Mouse (Mus musculus) heart, embryonic 13.5 days (tissue): ENCODE measurements at regions not wholly inside any gene's neighbourhood (a gene's known extent, or its start where the extent isn't known, plus 50 kb on each side); places are given as distances from the start of the nearest gene placed in this dataset.

ENCODE experiments used
- ATAC-seq: fragments of 200-750 bp; cut with Nextera tagmentation; 2 replicates; pipeline ENCODE4 v1.8.0; 2017; ENCODE audit warnings: moderate TSS enrichment; ENCODE audit not compliant: insufficient number of reproducible peaks, low FRiP score, low TSS enrichment; ENCODE audit errors: extremely low read depth
- H3K27ac ChIP-seq: fragments of 300-500 bp; sonication (generic); replicated peaks from 2 replicates; pipeline ENCODE4 v1.5.1; 2015; ENCODE audit warnings: moderate library complexity, mild to moderate bottlenecking, inconsistent platforms
- H3K27me3 ChIP-seq: fragments of 300-500 bp; sonication (generic); replicated peaks from 2 replicates; pipeline ENCODE4 v1.6.1; 2015; ENCODE audit warnings: mild to moderate bottlenecking, inconsistent platforms
- H3K36me3 ChIP-seq: fragments of 300-500 bp; sonication (generic); 2 replicates; pipeline ENCODE4 v1.6.1; 2015; ENCODE audit warnings: mild to moderate bottlenecking, inconsistent platforms
- H3K4me1 ChIP-seq: fragments of 300-500 bp; sonication (generic); 2 replicates; pipeline ENCODE4 v1.6.1; 2015; ENCODE audit warnings: inconsistent platforms
- H3K4me2 ChIP-seq: fragments of 300-500 bp; sonication (generic); 2 replicates; pipeline ENCODE4 v1.6.1; 2015; ENCODE audit warnings: inconsistent platforms, mild to moderate bottlenecking, moderate library complexity
- H3K4me3 ChIP-seq: fragments of 300-500 bp; sonication (generic); 2 replicates; pipeline ENCODE4 v1.5.1; 2015; ENCODE audit warnings: moderate library complexity, mild to moderate bottlenecking, inconsistent platforms
- H3K9ac ChIP-seq: fragments of 300-500 bp; sonication (generic); 2 replicates; pipeline ENCODE4 v1.6.1; 2015; ENCODE audit warnings: inconsistent platforms, mild to moderate bottlenecking, moderate library complexity
- H3K9me3 ChIP-seq: fragments of 300-500 bp; sonication (generic); 2 replicates; pipeline ENCODE4 v1.6.1; 2016; ENCODE audit warnings: inconsistent platforms
- WGBS: fragments of 180-500 bp; shearing (Covaris S2); methylation state at CpG from one replicate; pipeline ENCODE4 v1.1.7; 2015; ENCODE audit warnings: mixed read lengths; 5-methylcytosine and 5-hydroxymethylcytosine counted together

GRCm38 (mm10) chr16:92939618-92940017 is 113.7 kb upstream of the Runx1 start:
- Histone ChIP-seq H3K27me3 (peaks cover 54% of the 10 kb centered on the region), H3K4me1 (no peaks in the 10 kb centered on the region), H3K4me3 (no peak overlapping the region), H3K27ac (no peak overlapping the region), H3K9ac (no peak overlapping the region), H3K36me3 (no peaks in the 10 kb centered on the region), H3K4me2 (no peak overlapping the region), H3K9me3 (no peaks in the 10 kb centered on the region)
- 43% methylated on average over 8 of the region's 8 CpGs for whole genome bisulfite sequencing
- no peak for ATAC-seq

- no peak for ATAC-seq
Observed at GRCm38 (mm10) chr16:92935848-92936535, 110.0 kb upstream of the Runx1 start.

GRCm38 (mm10) chr16:92930103-92930502 is 104.2 kb upstream of the Runx1 start:
- H3K27me3 ChIP-seq: peaks cover 82% of the 10 kb centered on the region

More at GRCm38 (mm10) chr16:92935848-92936535, 110.0 kb upstream of the Runx1 start:
- 79% methylated on average over 2 of the region's 2 CpGs for WGBS
- Histone ChIP-seq H3K36me3 (no peaks in the 10 kb centered on the region), H3K4me2 (no peak overlapping the region), H3K27ac (no peak overlapping the region), H3K27me3 (peaks cover 52% of the 10 kb centered on the region), H3K4me1 (no peaks in the 10 kb centered on the region), H3K4me3 (no peak overlapping the region), H3K9me3 (no peaks in the 10 kb centered on the region), H3K9ac (no peak overlapping the region)

GRCm38 (mm10) chr16:92928201-92928600 is 102.3 kb upstream of the Runx1 start:
- Histone ChIP-seq H3K9me3 (no peaks in the 10 kb centered on the region), H3K36me3 (no peaks in the 10 kb centered on the region), H3K4me2 (no peak overlapping the region), H3K4me3 (no peak overlapping the region), H3K27me3 (peaks cover 79% of the 10 kb centered on the region), H3K27ac (no peak overlapping the region), H3K9ac (no peak overlapping the region), H3K4me1 (no peaks in the 10 kb centered on the region)
- no peak for ATAC-seq
- 64% methylated on average over 6 of the region's 7 CpGs for WGBS

More at GRCm38 (mm10) chr16:92930103-92930502, 104.2 kb upstream of the Runx1 start:
- H3K4me3 ChIP-seq: no peak overlapping the region
- H3K27ac ChIP-seq: no peak overlapping the region
- no peak overlapping the region for H3K4me2 ChIP-seq
- no peak for ATAC-seq
- 80% methylated on average over 4 of the region's 4 CpGs for WGBS
- no peaks in the 10 kb centered on the region for H3K4me1 ChIP-seq
- H3K36me3 ChIP-seq: no peaks in the 10 kb centered on the region
- H3K9me3 ChIP-seq: no peaks in the 10 kb centered on the region
- H3K9ac ChIP-seq: no peak overlapping the region

GRCm38 (mm10) chr16:92927662-92928061 is 101.7 kb upstream of the Runx1 start:
- Histone ChIP-seq H3K36me3 (no peaks in the 10 kb centered on the region), H3K4me1 (no peaks in the 10 kb centered on the region), H3K27me3 (peaks cover 79% of the 10 kb centered on the region), H3K9ac (no peak overlapping the region), H3K4me2 (no peak overlapping the region), H3K27ac (no peak overlapping the region), H3K4me3 (no peak overlapping the region), H3K9me3 (no peaks in the 10 kb centered on the region)
- 37% methylated on average over 2 of the region's 2 CpGs for WGBS
- no peak for ATAC-seq

GRCm38 (mm10) chr16:92926853-92927252 is 100.9 kb upstream of the Runx1 start:
- no peaks in the 10 kb centered on the region for H3K9me3 ChIP-seq
- whole genome bisulfite sequencing: 78% methylated on average over 5 of the region's 5 CpGs
- ATAC-seq: no peak

GRCm38 (mm10) chr16:92920947-92921346 is 95.0 kb upstream of the Runx1 start:
- WGBS: 74% methylated on average over 4 of the region's 4 CpGs
- Histone ChIP-seq H3K4me2 (no peak overlapping the region), H3K27me3 (peaks cover 64% of the 10 kb centered on the region), H3K9ac (no peak overlapping the region), H3K4me1 (no peaks in the 10 kb centered on the region; the same call in 1 of the 2 replicates), H3K36me3 (no peaks in the 10 kb centered on the region), H3K4me3 (no peak overlapping the region), H3K9me3 (no peaks in the 10 kb centered on the region), H3K27ac (no peak overlapping the region)
- no peak for ATAC-seq

More at GRCm38 (mm10) chr16:92926853-92927252, 100.9 kb upstream of the Runx1 start:
- Histone ChIP-seq H3K27me3 (peaks cover 76% of the 10 kb centered on the region), H3K27ac (no peak overlapping the region), H3K36me3 (no peaks in the 10 kb centered on the region), H3K9ac (no peak overlapping the region), H3K4me2 (no peak overlapping the region), H3K4me3 (no peak overlapping the region), H3K4me1 (no peaks in the 10 kb centered on the region)

- no peak overlapping the region for H3K9ac ChIP-seq
- no peaks in the 10 kb centered on the region for H3K36me3 ChIP-seq
- no peak overlapping the region for H3K27ac ChIP-seq
- no peaks in the 10 kb centered on the region; the same call in 1 of the 2 replicates for H3K4me1 ChIP-seq
- no peaks in the 10 kb centered on the region for H3K9me3 ChIP-seq
- H3K4me2 ChIP-seq: no peak overlapping the region
- no peak overlapping the region for H3K4me3 ChIP-seq
- H3K27me3 ChIP-seq: peaks cover 57% of the 10 kb centered on the region
- WGBS: 66% methylated on average over 2 of the region's 2 CpGs
- no peak for ATAC-seq
Observed at GRCm38 (mm10) chr16:92917356-92917755, 91.4 kb upstream of the Runx1 start.

- H3K36me3 ChIP-seq: no peaks in the 10 kb centered on the region
- no peaks in the 10 kb centered on the region for H3K9me3 ChIP-seq
- H3K4me2 ChIP-seq: no peak overlapping the region
- H3K27me3 ChIP-seq: peaks cover 52% of the 10 kb centered on the region
- H3K27ac ChIP-seq: no peak overlapping the region
- WGBS: 68% methylated on average over 6 of the region's 6 CpGs
- H3K4me3 ChIP-seq: no peak overlapping the region
- ATAC-seq: no peak
- H3K9ac ChIP-seq: no peak overlapping the region
- H3K4me1 ChIP-seq: no peaks in the 10 kb centered on the region; the same call in 1 of the 2 replicates
Observed at GRCm38 (mm10) chr16:92915651-92916050, 89.7 kb upstream of the Runx1 start.

- Histone ChIP-seq H3K4me2 (no peak overlapping the region), H3K9ac (no peak overlapping the region), H3K27me3 (peaks cover 92% of the 10 kb centered on the region), H3K27ac (no peak overlapping the region), H3K4me3 (no peak overlapping the region), H3K4me1 (no peaks in the 10 kb centered on the region), H3K36me3 (no peaks in the 10 kb centered on the region), H3K9me3 (no peaks in the 10 kb centered on the region)
- WGBS: 89% methylated on average over 4 of the region's 4 CpGs
- no peak for ATAC-seq
Observed at GRCm38 (mm10) chr16:92906873-92907272, 80.9 kb upstream of the Runx1 start.

- ATAC-seq: no peak
- Histone ChIP-seq H3K9me3 (no peaks in the 10 kb centered on the region), H3K9ac (no peak overlapping the region), H3K27ac (no peak overlapping the region), H3K4me1 (no peaks in the 10 kb centered on the region), H3K27me3 (peaks cover 94% of the 10 kb centered on the region), H3K4me2 (no peak overlapping the region), H3K36me3 (no peaks in the 10 kb centered on the region), H3K4me3 (no peak overlapping the region)
- 77% methylated on average over 6 of the region's 6 CpGs for WGBS
Observed at GRCm38 (mm10) chr16:92905626-92906025, 79.7 kb upstream of the Runx1 start.

- Histone ChIP-seq H3K4me3 (no peak overlapping the region), H3K9ac (no peak overlapping the region), H3K4me1 (no peaks in the 10 kb centered on the region), H3K27me3 (peaks cover 94% of the 10 kb centered on the region), H3K36me3 (no peaks in the 10 kb centered on the region), H3K9me3 (no peaks in the 10 kb centered on the region), H3K4me2 (no peak overlapping the region), H3K27ac (no peak overlapping the region)
- whole genome bisulfite sequencing: 63% methylated on average over 9 of the region's 9 CpGs
- ATAC-seq: no peak
Observed at GRCm38 (mm10) chr16:92903892-92904473, 78.0 kb upstream of the Runx1 start.
